Comparison of ENCODE assay signal across 9 mouse cellular contexts in the genomic region with DNA sequence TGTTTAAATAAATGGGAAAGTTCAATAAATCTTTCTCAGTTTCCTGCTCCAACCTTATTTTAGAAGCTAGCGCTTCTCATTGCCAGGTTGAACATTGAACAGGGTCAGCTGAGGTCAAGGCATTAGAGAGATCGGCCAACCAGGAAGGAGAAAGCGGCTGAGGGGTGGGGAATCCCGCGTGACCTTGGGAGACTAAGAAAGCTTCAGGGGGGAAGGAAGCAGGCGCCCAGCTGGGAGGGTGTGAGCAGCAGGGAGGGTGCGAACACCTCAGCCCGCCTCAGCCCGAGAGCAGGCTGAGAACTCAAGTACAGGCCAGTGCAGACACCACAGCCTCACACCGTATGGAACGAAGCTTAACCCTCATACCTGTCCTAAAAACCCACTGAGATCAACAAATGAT. TPM values are rescaled to one million over a fixed set of nuclear protein-coding genes. Genes with fewer than 3 reads are reported as not detected.
DNase-seq lines count a peak whose midpoint lies in the region; ATAC-seq and TF ChIP-seq lines count a peak whose summit lies in the region.
"Had no signal": no experiment of that assay in that cellular context is flagged by ENCODE, and none has a peak within 500 bp of the region (broad histone marks: within the 10 kb centered on the region; RNA-seq: fewer than 3 reads in every experiment).

No protein-coding gene starts in this region.

- no peak for TF ChIP-seq CTCF in CH12.LX (conservative IDR thresholded peaks at IDR 0.05 in 1 of 2, IDR thresholded peaks at IDR 0.05 in 1 of 2; ENCODE audit: low read depth in 2 of 2, low read length in 2 of 2)
- no peak for TF ChIP-seq CTCF in left cerebral cortex, adult 2 months (IDR thresholded peaks at IDR 0.05)

- 55% methylated on average over 11 of the region's 11 CpGs for WGBS in midbrain, embryonic 11.5 days

- intact Hi-C loops in left cerebral cortex, adult 2 months (cut with DNase I) = no loop called here

- ATAC-seq in common myeloid progenitor, adult 5-6 weeks (replicated peaks; ENCODE audit: low read depth, poor library complexity, severe bottlenecking) = peak; percentile 90
- no peak for ATAC-seq in midbrain, embryonic 11.5 days (ENCODE audit: low FRiP score)

- TF ChIP-seq EP300 in CH12.LX (IDR thresholded peaks at IDR 0.05; ENCODE audit: low read length) = no peak

- H3K9me3 ChIP-seq in CH12.LX (replicated peaks; ENCODE audit: low read length) = peaks cover 3% of the 10 kb centered on the region
- H3K9me3 ChIP-seq in midbrain, embryonic 11.5 days (ENCODE audit: control insufficient read depth, low read length) = no peaks in the 10 kb centered on the region
- H3K9me3 ChIP-seq: limb, embryonic 13.5 days had no signal

- H3K79me2 ChIP-seq in CH12.LX (replicated peaks; ENCODE audit: control insufficient read depth, extremely low read depth, insufficient read depth, poor library complexity, severe bottlenecking) = no peaks in the 10 kb centered on the region

- dilution Hi-C loops in CH12.LX (cut with MboI; ENCODE audit: extremely low pct_ligation_motif_present, extremely low pct_unique_long_range_greater_than_20kb, low sequenced_read_pairs) = no loop called here

- H3K4me1 ChIP-seq in CH12.LX (ENCODE audit: control insufficient read depth in 1 of 2, insufficient read depth in 2 of 2) = peaks cover 2 to 43% of the 10 kb centered on the region in 2 experiments; a peak in 3 of 4 replicates
- peaks cover 4% of the 10 kb centered on the region; the same call in 1 of the 2 replicates for H3K4me1 ChIP-seq in midbrain, embryonic 11.5 days (ENCODE audit: control insufficient read depth, insufficient read depth, low read length)

- no peak overlapping the region for H3K4me3 ChIP-seq in CH12.LX (replicated peaks in 1 of 3; ENCODE audit: low read depth in 2 of 3, low read length in 2 of 3, poor library complexity in 1 of 3)
- no peak overlapping the region for H3K4me3 ChIP-seq in left cerebral cortex, adult 2 months
- no peak overlapping the region for H3K4me3 ChIP-seq in midbrain, embryonic 11.5 days (ENCODE audit: low read depth, low read length)
- H3K4me3 ChIP-seq: limb, embryonic 13.5 days had no signal

- DNase-seq in CH12.LX (ENCODE audit: extremely low read depth) = peak; percentile 33
- DNase-seq in kidney, adult 18-20 months = peak; percentile 80
- peak; percentile 64 for DNase-seq in lung, postnatal 36 days
- no peak for DNase-seq in left cerebral cortex, adult 2 months (ENCODE audit: extremely low spot score in 1 of 2, low spot score in 2 of 2)
- no peak for DNase-seq in midbrain, embryonic 11.5 days (ENCODE audit: low spot score, missing footprints)
- DNase-seq in thymus, postnatal 4 days = no peak
- no peak for DNase-seq in gastrocnemius, postnatal 10 days

- H3K27ac ChIP-seq in CH12.LX (ENCODE audit: insufficient read depth, low read depth) = no peak overlapping the region
- no peak overlapping the region for H3K27ac ChIP-seq in left cerebral cortex, adult 2 months
- H3K27ac ChIP-seq in midbrain, embryonic 11.5 days (ENCODE audit: low read depth, low read length) = no peak overlapping the region
- H3K27ac ChIP-seq: limb, embryonic 13.5 days had no signal

- no peaks in the 10 kb centered on the region for H3K27me3 ChIP-seq in CH12.LX (replicated peaks)
- H3K27me3 ChIP-seq in midbrain, embryonic 11.5 days (ENCODE audit: control insufficient read depth, insufficient read depth, low read length) = no peaks in the 10 kb centered on the region
- H3K27me3 ChIP-seq: limb, embryonic 13.5 days had no signal

- no peak for TF ChIP-seq POLR2A in CH12.LX (IDR thresholded peaks at IDR 0.05; ENCODE audit: low read depth, low read length)

- peaks cover 0 to 43% of the 10 kb centered on the region in 2 experiments for H3K36me3 ChIP-seq in CH12.LX (replicated peaks in 1 of 2; ENCODE audit: control insufficient read depth in 1 of 2, insufficient read depth in 1 of 2, low read length in 1 of 2)
- no peaks in the 10 kb centered on the region; the same call in 1 of the 2 replicates for H3K36me3 ChIP-seq in midbrain, embryonic 11.5 days (ENCODE audit: control insufficient read depth, insufficient read depth, low read length)

- no peak overlapping the region for H3K9ac ChIP-seq in CH12.LX (ENCODE audit: insufficient read depth, low read depth)
- H3K9ac ChIP-seq in midbrain, embryonic 11.5 days (ENCODE audit: low read length) = no peak overlapping the region
- H3K9ac ChIP-seq: limb, embryonic 13.5 days had no signal

- H3K4me2 ChIP-seq in CH12.LX (ENCODE audit: insufficient read depth, low read depth, poor library complexity, severe bottlenecking) = no peak overlapping the region
- no peak overlapping the region for H3K4me2 ChIP-seq in midbrain, embryonic 11.5 days
- H3K4me2 ChIP-seq: limb, embryonic 13.5 days had no signal

- in situ Hi-C loops in CH12.LX (cut with MboI; ENCODE audit: low pct_ligation_motif_present, low pct_unique_long_range_greater_than_20kb, low sequenced_read_pairs) = no loop called here

- no peak for TF ChIP-seq RAD21 in CH12.LX (IDR thresholded peaks at IDR 0.05; ENCODE audit: low read depth, low read length)

TF ChIP-seq in CH12.LX, 34 proteins besides CTCF, POLR2A, EP300 and RAD21:
- TF ChIP-seq POLR2AphosphoS2 (IDR thresholded peaks at IDR 0.05; ENCODE audit: low read depth, low read length) (no peak), MAX (IDR thresholded peaks at IDR 0.05; ENCODE audit: low read length) (no peak), JUN (IDR thresholded peaks at IDR 0.05; ENCODE audit: insufficient read depth, low read depth, low read length) (no peak), MYC (IDR thresholded peaks at IDR 0.05; ENCODE audit: low read depth, low read length) (no peak), RCOR1 (conservative IDR thresholded peaks at IDR 0.05; ENCODE audit: low read depth, low read length) (no peak), ELF1 (IDR thresholded peaks at IDR 0.05; ENCODE audit: low read depth, low read length) (no peak; the same call in 1 of the 2 replicates), E2F4 (IDR thresholded peaks at IDR 0.05; ENCODE audit: insufficient replicate concordance, low read depth, low read length) (no peak), ZMIZ1 (IDR thresholded peaks at IDR 0.05; ENCODE audit: low read depth, low read length) (no peak), TCF12 (IDR thresholded peaks at IDR 0.05; ENCODE audit: low read depth, low read length) (no peak), SMC3 (IDR thresholded peaks at IDR 0.05; ENCODE audit: low read depth, low read length) (no peak), SIN3A (IDR thresholded peaks at IDR 0.05; ENCODE audit: low read length) (no peak), ZC3H11A (IDR thresholded peaks at IDR 0.05; ENCODE audit: low read depth, low read length) (no peak), UBTF (IDR thresholded peaks at IDR 0.05; ENCODE audit: low read depth, low read length) (no peak)

RNA-seq across cellular contexts. Expression of a gene that starts 22.8 kb away (rescaled TPM):
- total RNA-seq in CH12.LX (2012; rRNA removed) (10.1 and 13.5 TPM in 2 replicates), CH12.LX (2014; rRNA removed) (6.0 and 7.8 TPM in 2 replicates)
- 17.8 and 18.1 TPM in 2 replicates for polyA plus RNA-seq in CH12.LX (2012; ENCODE audit: insufficient read length, low read depth)
- 35.5 and 42.5 TPM in 2 replicates for total RNA-seq in common myeloid progenitor, adult 5-6 weeks (2017)
- total RNA-seq in left cerebral cortex, adult 2 months (2021) = 10 to 100 TPM; 56.0 to 56.7 TPM
- 10.7 and 12.1 TPM in 2 replicates for polyA plus RNA-seq in midbrain, embryonic 11.5 days (2014; fragmentation: Nextera tagmentation; extraction: Ambion mirVana)
- 10 to 100 TPM; 19.4 to 21.5 TPM for total RNA-seq in gastrocnemius, postnatal 10 days (2021)

Comparison
In these comparisons a context has a peak if more than half of its experiments do, and no peak if none do; other contexts are left out.
1. DNase-seq: peak in CH12.LX (single experiment), kidney, adult 18-20 months (single experiment) and lung, postnatal 36 days (single experiment); none in left cerebral cortex, adult 2 months (0 of 2), midbrain, embryonic 11.5 days (single experiment), thymus, postnatal 4 days (single experiment) and gastrocnemius, postnatal 10 days (single experiment).